Comparison of ENCODE assay signal across 25 mouse cellular contexts in the genomic region with DNA sequence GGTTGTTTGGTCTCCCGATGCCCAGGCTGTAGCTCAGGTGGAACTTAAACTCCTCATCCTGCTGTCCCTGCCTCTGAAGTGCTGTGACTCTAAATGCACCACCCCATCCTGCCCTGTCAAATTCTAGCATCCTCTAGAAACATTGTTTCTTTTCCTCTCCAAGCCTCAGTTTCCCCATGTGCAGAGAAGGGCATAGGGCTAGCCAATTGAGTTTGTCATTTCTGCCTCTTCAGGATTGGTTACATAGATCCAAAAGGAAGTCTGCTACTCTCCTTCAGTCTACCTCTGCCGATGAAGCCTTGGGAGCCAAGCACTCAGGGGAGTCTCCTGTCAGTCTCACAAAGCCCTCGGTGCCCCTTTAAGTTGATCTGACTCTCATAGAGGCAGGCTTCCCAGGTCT. TPM values are rescaled to one million over a fixed set of nuclear protein-coding genes. Genes with fewer than 3 reads are reported as not detected.
"Had no signal": no experiment of that assay in that cellular context is flagged by ENCODE, and none has a peak within 500 bp of the region (broad histone marks: within the 10 kb centered on the region; RNA-seq: fewer than 3 reads in every experiment).

No protein-coding gene starts in this region.

- H3K36me3 ChIP-seq: limb, embryonic 12.5 days; limb, embryonic 15.5 days; neural tube, embryonic 13.5 days had no signal

- H3K9ac ChIP-seq: limb, embryonic 12.5 days; liver, embryonic 14.5 days; liver, postnatal 0 days; lung, embryonic 14.5 days; neural tube, embryonic 13.5 days had no signal

- DNase-seq: kidney, postnatal 14 days; kidney, postnatal 4 days; left cerebral cortex, postnatal 4 days; liver, postnatal 0 days; lung, embryonic 14.5 days; retina, postnatal 1 day; thymus, adult 18-20 months; thymus, postnatal 4 days had no signal

- H3K9me3 ChIP-seq: limb, embryonic 12.5 days; limb, embryonic 15.5 days; neural tube, embryonic 13.5 days had no signal

- H3K4me3 ChIP-seq: limb, embryonic 15.5 days; myocyte; neural tube, embryonic 13.5 days had no signal

- H3K27ac ChIP-seq: limb, embryonic 12.5 days; limb, embryonic 15.5 days; liver, embryonic 14.5 days; macrophage; neural tube, embryonic 13.5 days had no signal

- ATAC-seq: liver, postnatal 0 days; lung, postnatal 0 days; midbrain, embryonic 16.5 days had no signal

- H3K4me2 ChIP-seq: limb, embryonic 15.5 days; liver, embryonic 11.5 days; lung, embryonic 14.5 days; neural tube, embryonic 13.5 days had no signal

RNA-seq across cellular contexts. Expression of a gene that starts 3.3 kb away (rescaled TPM):
- total RNA-seq: layer of hippocampus, adult 18-20 months; layer of hippocampus, postnatal 14 days; left cerebral cortex, adult 8-10 months; left cerebral cortex, postnatal 14 days; left cerebral cortex, postnatal 4 days; megakaryocyte, adult 5-6 weeks; monocyte, adult 5-6 weeks; neutrophil, adult 5-6 weeks had no signal
- polyA plus RNA-seq: lung, embryonic 14.5 days; lung, postnatal 0 days; macrophage; midbrain, embryonic 16.5 days; myocyte; spleen, adult 2 months had no signal
